Mouse (Mus musculus): ENCODE measurements around the gene Lrrtm3. TPM values are rescaled to one million over a fixed set of nuclear protein-coding genes. Genes with fewer than 3 reads are reported as not detected.

Gene Lrrtm3
- polyA plus RNA-seq, 1 experiment from 2014 or later, result 7.7 TPM

GRCm38 (mm10) chr10:63972300-63972699 is 117.8 kb downstream of the Lrrtm3 start:
- H3K4me2 ChIP-seq (ENCODE audit: low read depth), result no peak overlapping the region
- H3K36me3 ChIP-seq (ENCODE audit: control insufficient read depth, insufficient read depth, low read length), result no peaks in the 10 kb centered on the region
- no peaks in the 10 kb centered on the region for H3K27me3 ChIP-seq (ENCODE audit: control insufficient read depth, insufficient read depth, low read length)
- no peak for ATAC-seq (ENCODE audit: insufficient read depth, low FRiP score, low TSS enrichment)
- no peak overlapping the region for H3K27ac ChIP-seq (ENCODE audit: low read depth, low read length)
- no peak overlapping the region for H3K9ac ChIP-seq (ENCODE audit: low read length)
- H3K4me1 ChIP-seq (ENCODE audit: control insufficient read depth, insufficient read depth, low read length), result no peaks in the 10 kb centered on the region
- WGBS, result 91% methylated on average over 2 of the region's 2 CpGs
- H3K4me3 ChIP-seq (ENCODE audit: low read depth, low read length), result no peak overlapping the region
- H3K9me3 ChIP-seq (ENCODE audit: control insufficient read depth, low read length), result no peaks in the 10 kb centered on the region
- DNase-seq (ENCODE audit: low spot score), result no peak

DNA sequence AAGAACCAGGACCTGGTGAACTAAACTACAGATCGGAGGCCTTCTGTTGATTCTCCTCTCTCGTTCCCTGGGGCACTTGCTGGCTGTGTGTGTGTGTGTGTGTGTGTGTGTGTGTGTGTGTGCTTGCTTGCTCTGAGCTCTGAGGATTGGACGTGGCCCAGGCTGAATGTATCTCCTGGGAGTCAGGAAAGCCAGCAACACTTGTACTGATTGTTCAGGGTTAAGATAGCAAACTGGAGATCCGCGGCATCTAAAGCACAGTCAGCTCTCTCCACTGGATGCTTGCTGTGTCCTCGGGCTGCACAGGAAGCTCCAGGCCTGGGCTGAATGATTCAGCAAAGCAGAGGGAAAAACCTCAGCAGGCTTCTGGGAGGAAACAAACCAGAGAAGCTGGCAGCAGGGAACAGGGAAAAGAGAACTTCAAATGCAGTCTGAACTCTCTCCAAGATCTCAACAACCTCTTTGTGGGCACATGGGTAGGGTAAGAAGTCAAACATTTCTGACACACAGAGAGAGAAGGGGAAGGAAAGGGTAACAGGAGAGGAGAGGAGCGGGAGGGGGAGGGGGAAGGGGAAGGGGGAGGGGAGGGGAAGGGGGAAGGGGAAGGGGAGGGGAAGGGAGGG is 135.7 kb downstream of the Lrrtm3 start:
- no peak overlapping the region for H3K9ac ChIP-seq (ENCODE audit: low read length)
- DNase-seq (ENCODE audit: low spot score), result peak; percentile 49
- whole genome bisulfite sequencing, result 29% methylated on average over 6 of the region's 7 CpGs

DNA sequence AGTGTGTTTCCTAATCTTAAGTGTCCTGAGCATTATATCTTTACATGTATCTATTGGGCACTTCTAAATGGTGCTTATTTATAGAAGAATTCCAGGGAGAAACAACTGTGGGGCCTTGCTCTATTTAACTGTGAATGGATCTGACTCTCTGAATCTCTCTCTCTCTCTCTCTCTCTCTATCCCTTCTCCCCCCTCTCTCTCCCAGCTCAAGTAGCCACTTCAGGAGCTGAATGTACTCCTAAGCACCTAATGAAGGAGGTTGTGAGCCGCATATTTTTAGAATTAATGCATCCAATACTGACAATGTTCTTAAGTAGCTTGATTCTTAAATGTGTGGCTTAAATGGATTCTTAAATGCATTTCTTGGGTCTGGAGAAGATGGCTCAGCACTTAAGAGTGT is 138.6 kb downstream of the Lrrtm3 start:
- no peak for DNase-seq (ENCODE audit: low spot score)
- Histone ChIP-seq H3K4me2 (ENCODE audit: low read depth) (no peak overlapping the region), H3K9ac (ENCODE audit: low read length) (no peak overlapping the region), H3K36me3 (ENCODE audit: control insufficient read depth, insufficient read depth, low read length) (no peaks in the 10 kb centered on the region), H3K9me3 (ENCODE audit: control insufficient read depth, low read length) (no peaks in the 10 kb centered on the region), H3K27ac (ENCODE audit: low read depth, low read length) (no peak overlapping the region), H3K4me1 (ENCODE audit: control insufficient read depth, insufficient read depth, low read length) (no peaks in the 10 kb centered on the region), H3K27me3 (ENCODE audit: control insufficient read depth, insufficient read depth, low read length) (no peaks in the 10 kb centered on the region), H3K4me3 (ENCODE audit: low read depth, low read length) (no peak overlapping the region)
- WGBS, result 88% methylated on average over 1 of the region's 1 CpGs
- ATAC-seq (ENCODE audit: insufficient read depth, low FRiP score, low TSS enrichment), result no peak

More for the DNA sequence above, 135.7 kb downstream of the Lrrtm3 start:
- no peak overlapping the region for H3K4me3 ChIP-seq (ENCODE audit: low read depth, low read length)
- ATAC-seq (ENCODE audit: insufficient read depth, low FRiP score, low TSS enrichment), result no peak
- no peak overlapping the region for H3K4me2 ChIP-seq (ENCODE audit: low read depth)
- H3K4me1 ChIP-seq (ENCODE audit: control insufficient read depth, insufficient read depth, low read length), result no peaks in the 10 kb centered on the region
- H3K9me3 ChIP-seq (ENCODE audit: control insufficient read depth, low read length), result no peaks in the 10 kb centered on the region
- H3K27me3 ChIP-seq (ENCODE audit: control insufficient read depth, insufficient read depth, low read length), result no peaks in the 10 kb centered on the region
- H3K36me3 ChIP-seq (ENCODE audit: control insufficient read depth, insufficient read depth, low read length), result no peaks in the 10 kb centered on the region
- no peak overlapping the region for H3K27ac ChIP-seq (ENCODE audit: low read depth, low read length)

GRCm38 (mm10) chr10:63950867-63951266 is 139.2 kb downstream of the Lrrtm3 start:
- WGBS, result 61% methylated on average over 8 of the region's 8 CpGs
- Histone ChIP-seq H3K36me3 (ENCODE audit: control insufficient read depth, insufficient read depth, low read length) (no peaks in the 10 kb centered on the region), H3K4me3 (ENCODE audit: low read depth, low read length) (no peak overlapping the region), H3K27ac (ENCODE audit: low read depth, low read length) (no peak overlapping the region), H3K9me3 (ENCODE audit: control insufficient read depth, low read length) (no peaks in the 10 kb centered on the region), H3K4me1 (ENCODE audit: control insufficient read depth, insufficient read depth, low read length) (no peaks in the 10 kb centered on the region), H3K27me3 (ENCODE audit: control insufficient read depth, insufficient read depth, low read length) (no peaks in the 10 kb centered on the region), H3K4me2 (ENCODE audit: low read depth) (no peak overlapping the region), H3K9ac (ENCODE audit: low read length) (no peak overlapping the region)
- ATAC-seq (ENCODE audit: insufficient read depth, low FRiP score, low TSS enrichment), result no peak
- no peak for DNase-seq (ENCODE audit: low spot score)

DNA sequence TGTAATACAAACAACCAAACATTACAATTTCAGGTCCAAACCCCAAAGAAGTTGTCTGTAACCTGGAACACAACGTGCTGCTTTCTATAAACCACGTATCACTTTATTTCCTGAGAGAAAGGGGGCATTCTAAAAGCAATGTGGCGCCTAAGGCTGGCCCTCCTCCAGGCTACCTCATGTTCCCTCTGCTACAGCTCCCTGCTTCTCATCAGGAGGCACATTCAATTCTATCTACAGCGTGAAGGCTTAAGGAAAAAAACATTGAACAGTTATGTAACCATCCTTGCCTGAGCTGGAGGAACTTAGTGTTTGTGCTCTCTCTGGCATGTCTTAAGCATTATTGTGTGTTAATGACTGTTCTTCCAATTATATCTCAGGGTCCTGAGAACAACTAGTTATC is 142.8 kb downstream of the Lrrtm3 start:
- 81% methylated on average over 4 of the region's 4 CpGs for WGBS
- Histone ChIP-seq H3K9ac (ENCODE audit: low read length) (no peak overlapping the region), H3K4me2 (ENCODE audit: low read depth) (no peak overlapping the region), H3K9me3 (ENCODE audit: control insufficient read depth, low read length) (no peaks in the 10 kb centered on the region), H3K4me1 (ENCODE audit: control insufficient read depth, insufficient read depth, low read length) (no peaks in the 10 kb centered on the region), H3K27ac (ENCODE audit: low read depth, low read length) (no peak overlapping the region), H3K27me3 (ENCODE audit: control insufficient read depth, insufficient read depth, low read length) (no peaks in the 10 kb centered on the region), H3K36me3 (ENCODE audit: control insufficient read depth, insufficient read depth, low read length) (no peaks in the 10 kb centered on the region), H3K4me3 (ENCODE audit: low read depth, low read length) (no peak overlapping the region)
- ATAC-seq (ENCODE audit: insufficient read depth, low FRiP score, low TSS enrichment) (no peak), DNase-seq (ENCODE audit: low spot score) (no peak)

DNA sequence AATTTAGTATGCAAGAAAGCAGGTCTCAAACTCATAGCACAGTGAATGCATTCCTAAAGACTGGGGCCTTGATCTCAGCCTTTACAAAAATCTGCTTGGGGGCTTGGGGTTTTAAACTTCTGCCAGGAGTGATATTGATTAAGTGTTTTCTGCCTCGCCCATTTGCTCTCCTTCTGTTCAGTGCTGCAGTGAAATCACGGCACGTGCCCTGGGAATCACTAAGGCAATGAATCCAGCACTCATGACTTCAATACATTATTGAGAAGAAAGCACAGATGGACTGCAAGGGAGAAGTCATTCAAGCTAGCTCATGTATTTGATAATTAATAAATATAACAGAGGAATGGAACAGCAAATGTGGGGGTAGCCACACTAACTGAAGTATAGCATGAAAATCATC is 144.5 kb downstream of the Lrrtm3 start:
- 30% methylated on average over 3 of the region's 3 CpGs for whole genome bisulfite sequencing
- no peak overlapping the region for H3K4me3 ChIP-seq (ENCODE audit: low read depth, low read length)

DNA sequence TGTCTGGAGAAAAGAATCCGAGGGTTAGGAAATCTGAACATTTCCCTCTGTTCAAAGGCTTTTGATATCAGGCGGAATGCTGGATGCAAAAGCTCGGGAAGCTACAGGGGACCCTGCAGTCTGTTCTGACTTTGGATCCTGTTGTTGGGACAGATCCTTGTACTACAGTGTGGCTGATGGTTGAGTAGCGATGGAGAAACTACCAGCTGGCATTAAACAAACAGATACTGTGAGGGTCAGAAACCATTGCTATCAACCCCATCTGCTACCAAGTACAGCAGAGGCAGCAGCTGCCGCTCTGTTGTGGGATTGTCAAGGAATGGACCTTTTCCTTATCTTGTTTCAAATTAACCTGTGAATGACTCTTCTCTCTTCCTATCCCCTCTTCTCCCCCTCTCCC is 156.1 kb downstream of the Lrrtm3 start:
- no peak overlapping the region for H3K4me3 ChIP-seq (ENCODE audit: low read depth, low read length)
- no peaks in the 10 kb centered on the region for H3K4me1 ChIP-seq (ENCODE audit: control insufficient read depth, insufficient read depth, low read length)
- ATAC-seq (ENCODE audit: insufficient read depth, low FRiP score, low TSS enrichment) (no peak), DNase-seq (ENCODE audit: low spot score) (no peak)
- no peaks in the 10 kb centered on the region for H3K36me3 ChIP-seq (ENCODE audit: control insufficient read depth, insufficient read depth, low read length)
- WGBS, result 80% methylated on average over 5 of the region's 5 CpGs
- no peak overlapping the region for H3K27ac ChIP-seq (ENCODE audit: low read depth, low read length)
- H3K4me2 ChIP-seq (ENCODE audit: low read depth), result no peak overlapping the region
- H3K27me3 ChIP-seq (ENCODE audit: control insufficient read depth, insufficient read depth, low read length), result no peaks in the 10 kb centered on the region
- H3K9ac ChIP-seq (ENCODE audit: low read length), result no peak overlapping the region
- H3K9me3 ChIP-seq (ENCODE audit: control insufficient read depth, low read length), result no peaks in the 10 kb centered on the region

More for the DNA sequence above, 144.5 kb downstream of the Lrrtm3 start:
- H3K27ac ChIP-seq (ENCODE audit: low read depth, low read length), result no peak overlapping the region
- no peaks in the 10 kb centered on the region for H3K36me3 ChIP-seq (ENCODE audit: control insufficient read depth, insufficient read depth, low read length)
- H3K4me1 ChIP-seq (ENCODE audit: control insufficient read depth, insufficient read depth, low read length), result no peaks in the 10 kb centered on the region
- no peaks in the 10 kb centered on the region for H3K9me3 ChIP-seq (ENCODE audit: control insufficient read depth, low read length)
- no peak overlapping the region for H3K4me2 ChIP-seq (ENCODE audit: low read depth)
- ATAC-seq (ENCODE audit: insufficient read depth, low FRiP score, low TSS enrichment) (peak; percentile 42; the same call in 1 of the 2 replicates), DNase-seq (ENCODE audit: low spot score) (peak; percentile 35)
- H3K27me3 ChIP-seq (ENCODE audit: control insufficient read depth, insufficient read depth, low read length), result no peaks in the 10 kb centered on the region
- H3K9ac ChIP-seq (ENCODE audit: low read length), result no peak overlapping the region

DNA sequence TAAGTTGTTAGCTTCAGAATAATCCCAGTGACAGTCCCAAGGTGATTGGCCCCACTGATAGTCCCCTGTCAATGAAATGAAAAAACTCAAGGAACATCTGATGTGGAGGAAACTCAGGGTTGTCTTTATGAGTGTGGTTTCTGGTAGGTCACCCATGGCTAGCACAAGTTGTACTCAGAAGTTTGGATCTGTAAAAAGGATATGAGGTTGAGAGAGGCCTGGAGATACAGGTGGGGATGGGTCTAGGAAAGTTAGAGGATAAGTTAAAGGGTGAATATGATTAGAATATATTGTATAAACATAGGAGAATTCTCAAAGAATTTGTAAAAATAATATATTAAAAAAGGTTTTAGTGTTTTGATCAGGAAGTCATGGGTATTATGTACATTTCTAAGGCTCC is 162.7 kb downstream of the Lrrtm3 start, which contains the start of gene Gm10118:
Gm10118 (minus strand) TSS at position 101 of the 400 bp plus-strand sequence.
- Histone ChIP-seq H3K9ac (ENCODE audit: low read length) (no peak within 1 kb of the TSS), H3K27ac (ENCODE audit: low read depth, low read length) (no peak within 1 kb of the TSS), H3K36me3 (ENCODE audit: control insufficient read depth, insufficient read depth, low read length) (no peaks in the 10 kb centered on the region), H3K27me3 (ENCODE audit: control insufficient read depth, insufficient read depth, low read length) (no peaks in the 10 kb centered on the region), H3K9me3 (ENCODE audit: control insufficient read depth, low read length) (no peaks in the 10 kb centered on the region), H3K4me3 (ENCODE audit: low read depth, low read length) (no peak within 1 kb of the TSS), H3K4me2 (ENCODE audit: low read depth) (no peak within 1 kb of the TSS), H3K4me1 (ENCODE audit: control insufficient read depth, insufficient read depth, low read length) (no peaks in the 10 kb centered on the region)
- no peak for DNase-seq (ENCODE audit: low spot score)
- ATAC-seq (ENCODE audit: insufficient read depth, low FRiP score, low TSS enrichment), result no peak

DNA sequence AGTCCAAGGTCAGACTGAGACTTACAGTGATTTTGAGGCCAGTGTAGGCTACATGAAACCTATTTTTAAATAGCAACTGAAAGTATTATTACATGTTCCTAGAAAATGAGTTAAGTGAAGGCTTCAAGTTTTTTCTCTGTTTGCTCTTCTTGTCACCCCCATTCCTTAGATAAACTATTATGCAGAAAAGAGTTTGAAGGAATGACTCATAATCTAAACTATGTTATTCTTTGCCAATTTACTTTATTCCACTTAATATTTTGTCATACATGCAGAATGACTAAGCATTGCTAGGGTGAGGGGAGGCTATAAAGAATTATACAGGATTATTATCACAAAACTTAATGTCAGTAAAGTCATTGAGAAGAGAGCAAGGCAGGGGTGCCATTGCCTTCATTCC is 181.2 kb downstream of the Lrrtm3 start:
- no peak for ATAC-seq (ENCODE audit: insufficient read depth, low FRiP score, low TSS enrichment)
- no peaks in the 10 kb centered on the region for H3K9me3 ChIP-seq (ENCODE audit: control insufficient read depth, low read length)
- H3K9ac ChIP-seq (ENCODE audit: low read length), result no peak overlapping the region

More for the DNA sequence above, 181.2 kb downstream of the Lrrtm3 start:
- H3K27ac ChIP-seq (ENCODE audit: low read depth, low read length), result no peak overlapping the region
- DNase-seq (ENCODE audit: low spot score), result no peak
- no peaks in the 10 kb centered on the region for H3K27me3 ChIP-seq (ENCODE audit: control insufficient read depth, insufficient read depth, low read length)
- H3K36me3 ChIP-seq (ENCODE audit: control insufficient read depth, insufficient read depth, low read length), result no peaks in the 10 kb centered on the region
- no peak overlapping the region for H3K4me2 ChIP-seq (ENCODE audit: low read depth)
- no peaks in the 10 kb centered on the region for H3K4me1 ChIP-seq (ENCODE audit: control insufficient read depth, insufficient read depth, low read length)
- H3K4me3 ChIP-seq (ENCODE audit: low read depth, low read length), result no peak overlapping the region
